Mouse (Mus musculus): Measurements from ENCODE around the gene Prrc2a.

Gene Prrc2a

DNA sequence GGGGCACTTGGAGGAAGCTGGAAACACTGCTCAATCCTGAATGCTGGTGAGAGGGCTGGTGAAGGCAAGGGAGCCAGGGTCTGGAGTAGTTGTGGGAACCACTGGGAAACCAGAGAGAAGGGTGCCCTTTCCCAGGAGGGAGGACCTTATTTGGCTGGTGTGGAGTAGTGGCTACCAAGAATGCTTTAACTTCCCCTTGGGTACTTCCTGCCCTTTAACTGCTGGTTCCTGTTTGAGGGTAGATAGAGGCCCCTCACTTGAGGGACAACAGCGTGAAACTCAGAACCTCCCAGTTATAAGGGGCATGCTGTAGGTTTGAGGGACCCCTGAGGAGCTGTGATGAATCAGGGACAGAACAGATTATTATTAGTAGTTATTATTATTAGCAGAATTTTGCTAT lies 24.5 kb upstream of the Prrc2a start:
- DNase-seq (ENCODE audit: low spot score), result no peak

DNA sequence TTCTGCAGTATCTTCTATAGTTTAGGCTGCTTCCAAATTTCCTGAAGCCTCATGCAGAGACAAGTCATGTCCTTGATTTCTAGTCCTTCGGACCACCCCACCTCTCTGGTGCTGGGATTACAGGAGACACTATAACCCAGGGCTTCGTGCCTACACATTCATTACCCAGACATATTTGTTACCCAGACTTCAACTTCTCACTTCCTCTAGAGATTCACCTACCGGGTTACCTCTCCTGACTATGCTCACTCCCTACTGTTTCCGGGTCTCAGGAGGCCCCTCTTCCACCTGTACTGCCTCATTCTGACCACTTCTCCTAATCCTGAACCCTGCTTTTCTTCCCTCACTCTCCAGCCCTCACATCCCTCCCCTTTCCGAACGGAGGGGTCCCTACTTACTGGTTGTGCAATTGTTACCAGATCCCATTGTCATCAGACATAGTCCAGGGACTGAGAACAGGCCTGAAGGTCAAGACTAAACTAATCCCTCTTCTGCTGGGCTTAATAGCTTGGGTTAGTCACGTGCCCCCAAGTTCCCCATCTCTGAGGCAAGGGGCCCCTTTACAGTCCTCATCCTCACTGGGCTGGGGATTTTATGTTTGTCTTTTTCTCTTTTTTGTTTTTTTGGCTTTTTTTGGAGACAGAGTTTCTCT lies 23.4 kb upstream of the Prrc2a start, which contains the start of gene Lst1:
Lst1 (minus strand) TSS at position 481 of the 652 bp plus-strand sequence.
- no peak for DNase-seq (ENCODE audit: low spot score)

DNA sequence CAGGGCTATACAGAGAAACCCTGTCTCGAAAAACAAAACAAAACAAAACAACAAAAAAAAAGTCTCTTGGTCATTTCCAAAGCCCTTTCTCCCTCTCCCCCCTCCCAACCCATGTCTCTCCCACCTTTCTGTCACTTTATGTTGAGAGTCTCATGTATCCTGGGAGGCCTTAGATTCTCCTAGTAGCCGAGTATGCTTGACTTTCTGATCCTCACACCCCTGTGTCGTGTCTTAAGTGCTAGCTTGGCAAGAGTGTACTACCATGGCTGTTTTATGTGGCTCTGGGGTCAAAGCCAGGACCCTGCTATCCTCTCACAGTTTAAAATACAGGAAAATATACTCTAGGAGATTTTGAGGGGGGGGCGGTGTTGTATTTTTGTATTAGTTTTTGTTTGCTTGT lies 22.6 kb upstream of the Prrc2a start:
- DNase-seq (ENCODE audit: low spot score), result no peak

DNA sequence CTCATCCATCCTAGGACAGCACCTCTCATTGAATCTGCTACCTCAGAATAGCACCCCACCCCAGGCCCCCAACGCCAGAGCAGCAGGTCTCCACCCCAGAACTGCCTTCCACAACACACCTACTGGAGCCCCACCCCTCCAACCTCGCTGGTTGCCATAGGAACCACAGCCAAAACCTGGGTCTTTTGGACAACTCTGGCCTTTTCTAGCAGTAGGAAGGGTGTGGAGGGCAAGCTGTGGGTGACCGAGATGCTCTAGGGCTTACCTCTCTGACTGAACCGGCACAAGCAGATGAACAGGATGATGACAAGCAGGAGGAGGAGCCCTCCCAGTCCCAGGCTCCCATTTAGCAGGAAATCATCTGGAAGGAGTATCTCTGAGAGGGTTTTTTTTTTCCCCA lies 22.0 kb upstream of the Prrc2a start:
- DNase-seq (ENCODE audit: low spot score), result no peak

DNA sequence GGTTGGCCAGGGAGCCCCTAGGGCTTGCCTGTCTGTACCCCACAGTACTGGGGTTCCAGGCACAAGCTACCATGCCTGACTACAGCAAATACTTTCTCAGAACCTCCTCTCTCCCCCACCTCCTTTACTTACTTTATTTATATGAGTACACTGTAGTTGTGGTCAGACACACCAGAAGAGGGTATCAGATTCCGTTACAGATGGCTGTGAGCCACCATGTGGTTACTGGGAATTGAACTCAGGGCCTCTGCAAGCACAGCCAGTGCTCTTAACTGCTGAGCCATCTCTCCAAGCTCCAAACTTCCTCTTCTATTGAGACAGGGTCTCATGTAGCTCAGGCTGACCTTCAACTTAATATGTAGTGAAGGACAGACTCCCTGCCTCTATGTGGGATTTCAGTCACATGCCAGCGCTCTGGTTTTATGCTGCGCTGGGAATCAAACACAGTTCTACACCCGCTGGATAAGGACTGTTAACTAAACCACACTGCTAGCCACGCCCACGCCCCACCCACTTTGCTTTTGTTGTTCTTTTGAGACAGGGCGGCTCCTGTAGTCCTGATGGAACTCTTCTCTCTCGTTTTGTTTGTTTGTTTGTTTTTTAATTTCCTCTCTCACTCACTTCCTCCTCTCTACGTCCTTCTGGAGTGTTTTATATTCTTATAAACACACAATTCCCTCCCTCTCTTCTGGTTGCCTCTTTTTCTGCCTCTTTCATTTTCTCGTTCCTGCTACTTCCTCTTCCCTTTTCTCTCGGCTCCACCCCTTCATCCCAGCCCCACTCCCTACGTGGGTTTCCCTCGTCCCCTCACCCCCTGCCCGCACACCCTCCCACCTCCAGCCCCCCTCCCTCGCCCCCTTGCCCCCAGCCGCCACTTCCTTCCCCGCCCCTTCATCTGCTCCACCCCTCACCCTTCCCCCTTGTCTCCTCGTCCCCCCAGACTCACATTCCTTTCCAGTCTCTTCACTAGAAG lies 21.2 kb upstream of the Prrc2a start:
- DNase-seq (ENCODE audit: low spot score), result peak; percentile 80

DNA sequence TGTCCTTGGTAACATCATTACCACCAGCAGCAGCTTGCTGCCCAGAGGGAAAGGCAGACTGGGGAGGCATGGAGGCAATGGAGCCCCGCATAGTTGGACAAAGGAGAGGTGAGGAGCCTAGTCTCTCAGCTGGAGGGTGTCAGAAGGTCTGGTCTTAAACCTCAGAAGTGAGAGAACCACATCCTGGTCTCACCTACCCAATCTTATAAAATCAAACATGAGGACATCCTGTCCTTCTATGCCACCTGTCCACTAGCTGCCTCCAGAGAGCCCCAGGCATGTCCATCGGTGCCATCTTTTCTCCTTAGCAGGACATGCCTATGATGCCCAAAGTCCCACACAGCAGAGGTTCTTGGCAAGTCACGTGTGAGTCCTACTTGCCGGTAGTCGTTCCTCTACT lies 15.4 kb upstream of the Prrc2a start:
- DNase-seq (ENCODE audit: low spot score), result no peak

DNA sequence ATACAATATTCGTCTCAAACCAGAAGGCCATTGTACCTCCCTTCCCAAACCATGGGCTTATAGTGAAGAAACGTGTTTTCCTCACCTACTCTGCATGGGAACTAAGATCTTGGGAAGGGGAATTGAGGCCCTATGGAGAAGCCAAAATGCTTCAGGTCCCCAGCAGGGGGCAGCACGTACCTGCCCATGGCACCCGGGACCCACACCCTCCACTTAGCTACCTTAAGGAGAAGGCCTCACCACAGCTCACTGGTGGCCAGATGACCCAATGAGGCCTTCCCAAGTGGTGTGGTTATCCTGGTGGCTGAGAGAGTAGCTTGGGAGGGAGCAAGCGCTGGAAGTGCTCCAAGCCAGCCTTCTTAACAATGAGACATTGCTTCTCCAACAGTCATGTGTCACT lies 13.8 kb upstream of the Prrc2a start:
- peak; percentile 77 for DNase-seq (ENCODE audit: low spot score)

DNA sequence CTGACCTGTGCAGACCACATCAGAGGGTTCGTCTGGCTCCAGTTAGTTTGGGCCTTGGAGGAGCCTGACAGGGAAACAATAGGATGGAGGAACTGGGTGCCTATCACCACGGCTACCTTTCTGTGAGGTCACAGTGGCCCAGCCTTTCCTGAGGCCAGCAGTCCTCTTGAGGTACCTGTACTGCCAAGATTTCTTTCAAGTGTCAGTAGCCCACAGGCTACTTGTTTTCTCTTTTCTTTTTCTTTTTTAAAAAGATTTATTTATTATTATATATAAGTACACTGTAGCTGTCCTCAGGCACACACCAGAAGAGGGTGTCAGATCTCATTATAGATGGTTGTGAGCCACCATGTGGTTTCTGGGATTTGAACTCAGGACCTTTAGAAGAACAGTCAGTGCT lies 11.3 kb upstream of the Prrc2a start, which contains the start of gene Aif1:
Aif1 (minus strand) TSS at position 101 of the 400 bp plus-strand sequence.
- no peak for DNase-seq (ENCODE audit: low spot score)

DNA sequence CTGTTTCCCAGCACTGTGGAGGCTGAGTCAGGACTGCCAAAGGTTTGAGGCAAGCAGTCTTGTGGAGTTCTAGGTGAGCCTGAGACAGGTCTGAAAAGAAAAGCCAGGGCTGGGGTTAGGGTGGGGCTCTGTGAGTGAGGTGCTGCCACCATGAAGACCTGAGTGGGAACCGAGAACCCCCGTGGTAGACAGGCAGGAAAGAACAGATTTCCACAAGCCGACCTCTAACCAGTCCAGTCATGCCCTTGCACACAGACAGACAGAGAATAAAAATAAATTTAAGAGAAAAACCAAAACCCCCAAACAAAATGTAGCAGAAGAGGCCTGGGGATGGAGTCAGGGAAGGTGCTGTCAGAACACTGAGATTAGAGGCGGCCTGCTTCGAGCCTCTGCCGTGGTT lies 10.7 kb upstream of the Prrc2a start:
- DNase-seq (ENCODE audit: low spot score), result no peak

DNA sequence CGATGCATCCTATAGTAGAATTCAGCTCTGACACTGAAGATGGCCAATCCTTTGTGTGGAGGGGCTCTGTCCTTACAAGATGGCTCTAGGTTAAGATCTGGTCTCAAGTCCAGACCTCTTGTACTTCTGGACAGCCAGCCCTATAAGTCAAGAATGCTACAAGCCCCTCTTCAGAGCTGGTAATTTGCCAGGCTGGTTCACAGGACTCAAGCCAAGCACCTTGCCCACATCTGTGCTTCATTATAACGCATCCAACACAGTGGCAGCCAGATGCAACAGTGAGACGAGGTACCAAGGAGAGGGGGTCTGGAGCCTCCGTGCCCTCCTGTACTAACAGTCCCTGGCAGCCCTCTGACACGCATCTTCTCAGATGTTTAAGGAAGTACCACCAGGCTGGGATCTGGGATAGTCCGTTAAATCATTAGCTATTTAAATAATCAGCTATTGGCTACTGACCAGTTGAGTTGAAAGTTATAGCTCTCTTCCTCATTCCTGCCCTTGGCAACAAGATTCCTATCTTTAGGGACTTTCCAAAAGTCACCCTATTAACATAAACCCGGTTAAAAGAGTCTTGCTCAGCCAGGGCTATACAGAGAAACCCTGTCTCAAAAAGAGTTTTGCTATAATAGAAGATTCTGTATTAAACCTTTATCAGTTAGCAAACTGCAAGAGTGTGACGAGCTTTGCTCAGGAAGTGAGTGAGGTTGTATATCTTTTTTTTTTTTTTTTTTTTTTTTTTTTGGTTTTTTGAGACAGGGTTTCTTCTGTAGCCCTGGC lies 9.7 kb upstream of the Prrc2a start:
- no peak for DNase-seq (ENCODE audit: low spot score)

DNA sequence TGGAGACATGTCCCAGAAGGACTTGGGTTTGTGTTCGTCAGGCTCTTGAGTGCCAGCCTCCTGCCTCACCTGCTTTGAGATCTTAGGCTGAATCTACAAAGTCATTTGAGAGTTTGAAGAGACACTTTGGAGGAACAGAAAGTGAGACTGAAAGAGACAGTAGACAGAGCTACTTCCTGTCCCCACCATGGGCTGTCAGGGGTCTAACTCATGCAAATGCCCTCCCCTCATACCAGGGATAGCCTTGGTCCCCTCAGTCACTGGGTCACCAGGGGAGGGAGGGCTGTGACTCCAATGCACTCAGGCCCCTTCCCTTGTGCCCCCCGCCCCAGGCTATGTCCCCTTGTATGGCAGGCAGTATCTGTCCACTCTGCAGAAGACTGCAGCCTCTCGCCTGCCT lies 8.6 kb upstream of the Prrc2a start:
- DNase-seq (ENCODE audit: low spot score), result no peak

DNA sequence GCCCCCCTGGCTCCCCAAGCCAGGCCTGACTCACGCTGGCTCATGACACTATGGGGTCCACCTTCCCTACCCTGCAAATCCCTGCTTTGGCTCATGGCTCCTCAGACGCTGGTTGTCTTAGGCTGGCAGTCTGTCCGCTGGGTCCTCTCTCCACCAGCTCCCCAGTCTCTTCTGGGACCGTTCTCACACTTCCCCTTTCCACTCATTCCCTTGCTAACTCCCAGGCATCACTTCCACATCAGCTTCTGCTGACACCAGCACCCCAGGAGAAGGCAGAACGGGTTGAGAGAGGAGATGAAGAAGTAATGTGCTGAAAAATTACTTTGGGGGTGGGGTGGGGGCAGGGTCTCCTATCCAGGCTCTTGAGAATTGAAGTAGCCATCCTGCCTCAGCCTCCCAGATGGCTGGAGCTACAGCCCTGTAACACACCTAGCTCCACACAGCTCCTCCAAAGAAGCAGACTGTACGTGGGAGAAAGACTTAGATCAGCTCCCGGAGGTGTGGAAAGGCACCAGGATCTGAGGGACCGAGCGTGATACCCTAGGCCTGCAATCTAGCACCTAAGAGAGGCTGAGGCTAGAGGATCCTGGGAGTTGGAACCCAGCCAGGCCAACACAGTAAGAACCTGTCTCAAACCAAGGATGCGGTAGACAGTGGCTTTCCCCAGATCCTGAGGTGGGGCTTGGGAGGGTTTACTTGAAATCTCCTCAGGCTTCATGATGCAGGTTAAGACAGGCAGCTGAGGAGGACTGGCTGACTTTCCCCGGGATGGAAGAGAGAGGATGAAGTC lies 7.9 kb upstream of the Prrc2a start:
- no peak for DNase-seq (ENCODE audit: low spot score)

DNA sequence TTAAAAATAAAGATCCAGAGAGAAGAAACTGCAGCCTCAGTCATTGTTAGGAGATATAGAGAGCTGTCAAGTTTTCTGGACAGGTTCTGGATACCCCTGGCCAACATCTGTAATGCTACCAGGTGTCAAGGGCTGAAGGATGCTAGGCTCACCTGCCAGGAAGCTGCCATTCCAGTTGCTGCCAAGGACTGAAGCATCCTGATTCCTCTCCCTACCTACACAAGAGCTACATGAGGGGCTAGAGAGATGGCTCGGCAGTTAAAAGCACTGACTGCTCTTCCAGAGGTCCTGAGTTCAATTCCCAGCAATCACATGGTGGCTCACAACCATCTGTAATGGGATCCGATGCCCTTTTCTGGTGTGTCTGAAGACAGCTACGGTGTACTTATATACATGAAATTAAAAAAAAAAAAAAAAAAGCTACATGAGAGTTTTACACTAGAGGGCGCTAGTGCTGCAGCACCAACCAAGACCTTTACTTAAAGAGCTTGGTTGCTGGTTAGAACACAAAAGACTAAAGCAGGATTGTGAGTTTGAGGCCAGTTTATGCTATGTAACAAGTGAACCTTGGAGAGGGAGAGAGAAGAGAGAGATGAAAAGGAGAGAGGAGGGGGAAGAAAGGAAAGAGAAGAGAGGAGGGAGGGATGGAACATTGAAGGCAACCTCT lies 4.0 kb upstream of the Prrc2a start:
- DNase-seq (ENCODE audit: low spot score), result peak; percentile 74

DNA sequence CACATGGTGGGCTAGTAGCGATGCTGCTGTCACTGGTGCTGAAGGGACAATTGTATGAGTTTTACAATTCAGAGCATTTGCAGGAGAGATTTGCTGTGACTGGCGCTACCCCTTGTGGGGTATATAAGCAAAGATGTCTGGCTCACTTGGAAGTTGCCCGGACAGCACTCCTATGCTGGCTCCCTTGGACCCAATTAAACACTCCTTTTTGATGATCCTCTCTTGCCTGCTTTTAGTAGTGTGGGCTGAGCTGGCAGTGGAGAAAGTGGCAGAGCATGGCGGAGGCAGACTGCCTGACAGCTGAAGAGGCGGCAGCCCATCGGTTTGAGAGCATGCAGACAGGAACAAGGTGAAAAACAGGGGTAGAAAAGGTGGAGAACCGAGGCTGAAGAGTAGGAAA lies 3.1 kb upstream of the Prrc2a start:
- no peak for DNase-seq (ENCODE audit: low spot score)

DNA sequence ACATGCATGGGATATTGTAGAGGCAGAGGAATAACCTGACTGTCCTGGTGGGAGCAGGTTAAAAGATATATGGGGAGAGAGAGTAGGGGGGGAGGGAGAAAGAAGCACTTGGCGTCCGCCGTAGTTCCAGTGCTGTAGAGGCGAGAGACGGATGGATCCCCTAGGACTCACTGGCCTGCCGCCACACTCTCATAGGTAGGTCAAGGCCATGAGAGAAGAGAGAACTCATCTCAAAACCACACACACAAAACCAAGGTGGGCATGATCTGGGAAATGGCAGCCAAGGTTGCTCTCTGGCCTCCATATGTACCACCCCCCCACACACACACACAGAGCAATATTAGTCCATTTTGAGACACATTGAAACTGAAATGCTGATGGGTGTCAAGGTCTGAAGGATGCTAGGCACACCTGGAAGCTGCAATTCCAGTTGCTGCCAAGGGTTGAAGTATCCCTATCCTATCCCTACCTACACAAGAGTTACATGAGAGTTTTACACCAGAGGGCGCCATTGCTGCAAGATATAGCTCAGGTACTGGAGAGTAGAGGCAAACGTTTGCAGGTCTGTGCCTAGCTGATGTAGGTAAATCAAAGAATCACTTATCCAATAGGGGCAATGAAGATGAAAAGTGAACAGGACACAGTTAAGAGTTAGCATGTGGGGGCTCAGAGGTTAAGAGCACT lies 1.8 kb upstream of the Prrc2a start:
- peak; percentile 62 for DNase-seq (ENCODE audit: low spot score)

DNA sequence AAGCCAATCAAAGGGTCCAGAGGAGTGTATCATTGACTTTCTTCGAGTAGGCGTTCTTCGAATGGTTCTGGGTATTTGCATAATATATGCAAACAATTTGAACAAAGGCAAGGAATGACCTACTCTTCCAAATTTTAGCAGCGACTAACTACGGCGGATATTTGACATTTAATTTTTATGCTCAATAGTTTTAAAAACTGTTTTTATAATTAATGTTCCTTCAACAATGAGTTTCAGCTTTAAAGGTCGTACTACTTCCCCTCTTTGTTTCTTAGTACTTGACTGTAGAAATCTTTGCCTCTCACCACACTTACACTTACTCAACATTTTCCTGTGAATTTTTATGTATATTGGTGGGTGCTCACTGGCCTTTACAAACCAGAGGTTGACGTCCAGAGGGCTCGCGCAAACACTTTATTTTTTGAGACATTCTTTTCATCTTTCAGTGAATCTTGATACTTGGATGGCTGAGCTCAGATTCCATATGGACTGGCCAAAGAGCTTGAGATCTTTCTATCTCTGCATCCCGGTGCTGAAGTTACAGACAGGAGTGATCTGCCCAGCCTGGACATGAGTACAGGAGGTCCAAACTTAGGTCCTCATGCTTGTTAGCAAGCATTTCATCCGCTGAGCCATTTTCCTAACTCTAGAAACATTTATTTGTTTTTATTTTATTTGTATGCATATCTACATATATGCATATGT lies 906 bp upstream of the Prrc2a start:
- DNase-seq (ENCODE audit: low spot score), result peak; percentile 32

DNA sequence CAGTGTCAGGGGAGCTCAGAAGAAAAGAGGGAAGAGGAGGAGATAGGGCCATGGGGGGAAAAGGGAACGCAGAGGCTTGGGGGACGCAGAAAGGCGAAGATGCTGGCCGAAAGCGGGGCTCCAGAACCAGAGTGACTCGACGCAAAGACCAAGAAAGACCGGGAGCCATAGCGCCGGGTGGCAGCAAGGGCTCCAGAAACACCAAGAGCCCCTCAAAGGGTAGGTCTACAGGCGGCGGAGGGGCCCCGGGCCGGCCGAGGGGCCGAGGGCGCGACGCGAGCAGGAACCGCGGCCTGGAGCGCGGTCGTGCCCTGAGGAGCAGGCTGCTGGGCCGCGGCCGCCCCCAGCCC lies 504 bp downstream of the Prrc2a start:
- peak; percentile 38 for DNase-seq (ENCODE audit: low spot score)

DNA sequence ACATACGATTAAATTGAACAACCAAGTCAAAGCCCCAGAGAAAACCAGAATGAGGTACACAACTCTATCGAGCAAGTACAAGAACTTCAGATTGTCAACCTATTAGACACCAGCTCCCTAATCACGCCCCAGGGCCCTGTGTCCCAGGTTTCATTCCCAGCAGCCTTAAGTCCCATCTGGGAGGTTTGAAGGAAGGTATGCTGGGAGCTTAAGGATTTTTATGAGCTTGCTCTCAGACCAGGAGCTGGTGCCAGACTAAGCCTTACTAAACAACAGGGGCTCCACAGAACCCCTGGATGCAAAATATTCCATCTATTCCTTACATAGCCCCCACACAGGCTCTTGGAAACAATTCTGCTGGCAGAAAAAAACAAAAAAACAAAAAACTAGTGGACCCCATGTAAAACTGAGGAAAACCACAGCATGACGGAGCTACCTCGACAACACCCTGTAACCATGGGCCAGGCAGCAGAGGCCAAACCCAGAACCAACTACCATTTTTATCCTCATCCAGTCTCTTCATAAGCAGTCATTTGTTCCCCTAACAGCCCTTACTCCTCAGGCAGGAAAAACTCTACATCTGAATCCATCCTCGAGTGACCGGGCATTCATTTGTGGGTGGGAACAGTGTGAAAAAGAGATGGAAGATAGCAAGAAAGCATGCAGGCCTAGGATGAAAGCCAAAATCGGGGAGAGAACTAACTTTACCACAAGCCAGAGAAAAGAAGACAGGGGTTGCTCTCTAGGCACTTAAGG lies 1.2 kb downstream of the Prrc2a start:
- peak; percentile 52 for DNase-seq (ENCODE audit: low spot score)

DNA sequence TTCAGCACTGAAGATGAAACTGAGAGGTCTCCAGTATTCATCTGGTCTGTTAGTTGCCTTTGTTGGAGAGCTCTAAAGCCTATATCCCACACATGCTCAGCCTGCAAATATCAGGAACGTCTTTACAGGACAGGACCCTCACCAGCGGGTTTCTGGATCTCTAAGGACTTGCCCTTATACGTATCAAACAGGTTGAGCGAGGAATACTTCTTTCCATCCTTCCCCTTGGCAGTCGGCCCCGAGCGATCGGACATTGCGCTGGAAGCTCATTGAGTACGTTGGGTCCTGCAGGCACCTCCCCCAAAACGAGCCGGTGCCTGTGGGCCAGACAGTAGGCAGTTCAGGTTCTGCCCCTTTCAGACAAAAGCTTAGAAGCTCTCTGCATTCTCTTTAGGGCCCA lies 2.0 kb downstream of the Prrc2a start:
- DNase-seq (ENCODE audit: low spot score), result peak; percentile 39
